Mouse (Mus musculus) liver, embryonic 14.5 days (tissue): ENCODE measurements at regions not wholly inside any gene's neighbourhood (a gene's known extent, or its start where the extent isn't known, plus 50 kb on each side); places are given as distances from the start of the nearest gene placed in this dataset.

ENCODE experiments used
- ATAC-seq: fragments of 200-750 bp; cut with Nextera tagmentation; 2 replicates; pipeline ENCODE4 v1.8.0; 2017; ENCODE audit warnings: moderate number of reproducible peaks, mild to moderate bottlenecking, moderate library complexity; ENCODE audit not compliant: insufficient read depth
- DNase-seq, 3 experiments: peaks; one replicate each; pipeline ENCODE4 v3.0.0-alpha.2; 2012 to 2013; ENCODE audit warnings: low read depth in 3 of 3, low spot score in 3 of 3
- H3K27ac ChIP-seq: fragments of 300-500 bp; sonication (generic); 2 replicates; pipeline ENCODE4 v1.5.1; 2014; ENCODE audit warnings: moderate library complexity, mild to moderate bottlenecking, control low read depth, inconsistent platforms
- H3K27me3 ChIP-seq: fragments of 300-500 bp; sonication (generic); 2 replicates; pipeline ENCODE4 v1.6.1; 2014; ENCODE audit warnings: mild to moderate bottlenecking, low read length, moderate library complexity; ENCODE audit not compliant: control insufficient read depth, insufficient read depth
- H3K36me3 ChIP-seq: fragments of 300-500 bp; sonication (generic); replicated peaks from 2 replicates; pipeline ENCODE4 v1.6.1; 2014; ENCODE audit warnings: low read depth; ENCODE audit not compliant: control insufficient read depth, insufficient read depth
- H3K4me1 ChIP-seq, 2 experiments: fragments of 200-500 bp in 1 of 2; fragments of 300-500 bp in 1 of 2; sonication (generic) in 1 of 2; replicated peaks; 2 replicates each; pipeline ENCODE4 v1.6.1; 2012 to 2014; ENCODE audit warnings: antibody characterized with exemption in 1 of 2, inconsistent platforms in 1 of 2, low read length in 1 of 2; ENCODE audit not compliant: control insufficient read depth in 2 of 2, insufficient read depth in 2 of 2
- H3K4me2 ChIP-seq: fragments of 300-500 bp; sonication (generic); 2 replicates; pipeline ENCODE4 v1.6.1; 2014; ENCODE audit warnings: low read depth, mild to moderate bottlenecking, control low read depth, moderate library complexity
- H3K4me3 ChIP-seq, 2 experiments: fragments of 200-500 bp in 1 of 2; fragments of 300-500 bp in 1 of 2; sonication (generic) in 1 of 2; 2 replicates each; pipeline ENCODE4 v1.5.1; 2012 to 2014; ENCODE audit warnings: low read depth in 2 of 2, low read length in 2 of 2, mild to moderate bottlenecking in 2 of 2, control low read depth in 1 of 2, inconsistent platforms in 1 of 2, moderate library complexity in 1 of 2; ENCODE audit not compliant: insufficient read depth in 1 of 2
- H3K9ac ChIP-seq: fragments of 300-500 bp; sonication (generic); replicated peaks from 2 replicates; pipeline ENCODE4 v1.6.1; 2014; ENCODE audit warnings: mild to moderate bottlenecking, control low read depth, moderate library complexity
- H3K9me3 ChIP-seq: fragments of 300-500 bp; sonication (generic); 2 replicates; pipeline ENCODE4 v1.6.1; 2016; ENCODE audit warnings: low read length, mixed read lengths; ENCODE audit not compliant: control insufficient read depth
- CTCF ChIP-seq: IDR thresholded peaks from 2 replicates; pipeline ENCODE4 v1.5.1; 2016; ENCODE audit warnings: antibody characterized with exemption, low read depth, control low read depth
- EP300 ChIP-seq: IDR thresholded peaks from 2 replicates; pipeline ENCODE4 v1.6.1; 2016; ENCODE audit warnings: antibody characterized with exemption, low read depth
- WGBS: fragments of 180-500 bp; shearing (Covaris S2); extraction: QIAGEN DNeasy Blood & Tissue Kit; methylation state at CpG from one replicate; pipeline ENCODE4 v1.1.7; 2014; ENCODE audit not compliant: insufficient replicate concordance; 5-methylcytosine and 5-hydroxymethylcytosine counted together

- WGBS, result 56% methylated on average over 6 of the region's 6 CpGs
These were observed 113.9 kb upstream of the Hdac4 start for GRCm38 (mm10) chr1:92309381-92309780.

GRCm38 (mm10) chr1:92308537-92308936 lies 113.0 kb upstream of the Hdac4 start:
- Histone ChIP-seq H3K4me3 (no peak overlapping the region), H3K9ac (no peak overlapping the region), H3K27ac (no peak overlapping the region), H3K4me2 (no peak overlapping the region), H3K9me3 (no peaks in the 10 kb centered on the region), H3K27me3 (no peaks in the 10 kb centered on the region), H3K36me3 (no peaks in the 10 kb centered on the region), H3K4me1 (no peaks in the 10 kb centered on the region)
- DNase-seq, result no peak
- no peak for ATAC-seq
- WGBS, result 62% methylated on average over 3 of the region's 3 CpGs
- TF ChIP-seq CTCF, result no peak

More at GRCm38 (mm10) chr1:92309381-92309780, 113.9 kb upstream of the Hdac4 start:
- Histone ChIP-seq H3K9ac (no peak overlapping the region), H3K4me3 (no peak overlapping the region), H3K27ac (no peak overlapping the region), H3K36me3 (no peaks in the 10 kb centered on the region), H3K9me3 (no peaks in the 10 kb centered on the region), H3K4me1 (no peaks in the 10 kb centered on the region), H3K27me3 (no peaks in the 10 kb centered on the region), H3K4me2 (no peak overlapping the region)
- ATAC-seq (no peak), DNase-seq (no peak)
- no peak for TF ChIP-seq EP300
- TF ChIP-seq CTCF, result no peak

GRCm38 (mm10) chr1:92306042-92306441 lies 110.5 kb upstream of the Hdac4 start:
- ATAC-seq (no peak), DNase-seq (no peak)
- Histone ChIP-seq H3K4me2 (no peak overlapping the region), H3K4me1 (no peaks in the 10 kb centered on the region), H3K4me3 (no peak overlapping the region), H3K9me3 (no peaks in the 10 kb centered on the region), H3K36me3 (no peaks in the 10 kb centered on the region), H3K27ac (no peak overlapping the region), H3K9ac (no peak overlapping the region), H3K27me3 (no peaks in the 10 kb centered on the region)
- TF ChIP-seq CTCF, result no peak
- no peak for TF ChIP-seq EP300
- WGBS, result 21% methylated on average over 4 of the region's 4 CpGs

GRCm38 (mm10) chr1:92299041-92299440 lies 103.5 kb upstream of the Hdac4 start:
- no peak for DNase-seq
- WGBS, result 47% methylated on average over 7 of the region's 7 CpGs

GRCm38 (mm10) chr1:92292681-92293380 lies 97.3 kb upstream of the Hdac4 start:
- 64% methylated on average over 7 of the region's 7 CpGs for WGBS

More at GRCm38 (mm10) chr1:92299041-92299440, 103.5 kb upstream of the Hdac4 start:
- Histone ChIP-seq H3K36me3 (no peaks in the 10 kb centered on the region), H3K4me1 (no peaks in the 10 kb centered on the region), H3K4me3 (no peak overlapping the region), H3K27me3 (no peaks in the 10 kb centered on the region), H3K4me2 (no peak overlapping the region), H3K9me3 (no peaks in the 10 kb centered on the region), H3K27ac (no peak overlapping the region), H3K9ac (no peak overlapping the region)
- no peak for ATAC-seq
- TF ChIP-seq EP300, result no peak
- TF ChIP-seq CTCF, result no peak

More at GRCm38 (mm10) chr1:92292681-92293380, 97.3 kb upstream of the Hdac4 start:
- no peak overlapping the region for H3K27ac ChIP-seq
- H3K9ac ChIP-seq, result no peak overlapping the region
- H3K9me3 ChIP-seq, result no peaks in the 10 kb centered on the region
- no peak overlapping the region for H3K4me2 ChIP-seq
- no peaks in the 10 kb centered on the region for H3K27me3 ChIP-seq
- H3K4me3 ChIP-seq, result no peak overlapping the region
- DNase-seq, result no peak
- H3K4me1 ChIP-seq, result no peaks in the 10 kb centered on the region
- ATAC-seq, result no peak
- TF ChIP-seq CTCF, result no peak
- TF ChIP-seq EP300, result no peak
- H3K36me3 ChIP-seq, result no peaks in the 10 kb centered on the region
